Mouse (Mus musculus) spleen, adult 10 weeks (tissue): ENCODE data around the gene Bcl7c. TPM values are rescaled to one million over a fixed set of nuclear protein-coding genes. Genes with fewer than 3 reads are reported as not detected.

ENCODE experiments used
- polyA plus RNA-seq: library from polyadenylated mRNA; stranded (reverse); fragments of 350-450 nt; fragmentation: Illumina TruSeq; extraction: RNeasy Lipid Tissue Mini Kit (QIAGEN cat#74804); gene quantifications from one replicate; pipeline ENCODE4 v1.2.3, GENCODE M21; 2015; ENCODE audit warnings: low replicate concordance; ENCODE audit not compliant: insufficient read depth

The Bcl7c gene
- 8.0 TPM for polyA plus RNA-seq

GRCm38 (mm10) chr7:127708207-127709078 lies at the start of gene Bcl7c:
Gene Bcl7c (minus strand): TSS chr7:127708933.

GRCm38 (mm10) chr7:127744366-127745045 lies 35.8 kb upstream of the Bcl7c start, which contains the start of gene Fbxl19:
Gene Fbxl19 (plus strand): TSS chr7:127744543.

GRCm38 (mm10) chr7:127732066-127732465 lies 23.3 kb upstream of the Bcl7c start, which contains the start of gene Ctf2:
Gene Ctf2 (minus strand): TSS chr7:127732166.

GRCm38 (mm10) chr7:127712461-127713385 lies 4.0 kb upstream of the Bcl7c start, which contains the start of gene Ctf1:
Gene Ctf1 (plus strand): TSS chr7:127712736.

GRCm38 (mm10) chr7:127614891-127615843 lies 93.6 kb downstream of the Bcl7c start, which contains the start of gene Zfp629:
Gene Zfp629 (minus strand): TSS chr7:127615797.

Other genes starting within 250 kb of the Bcl7c start
- 76.8 TPM for gene Prr14, start 249.3 kb downstream of the Bcl7c start, polyA plus RNA-seq
- gene Fbrs, start 229.7 kb downstream of the Bcl7c start, polyA plus RNA-seq = 86.5 TPM
- 41.1 TPM for gene Srcap, start 196.9 kb downstream of the Bcl7c start, polyA plus RNA-seq
- gene Gm42715, start 189.3 kb downstream of the Bcl7c start, polyA plus RNA-seq = 25.3 TPM
- not detected for gene Tmem265, start 147.5 kb downstream of the Bcl7c start, polyA plus RNA-seq
- 103 TPM for gene Phkg2, start 135.6 kb downstream of the Bcl7c start, polyA plus RNA-seq
- 1.8 TPM for gene Ccdc189, start 120.3 kb downstream of the Bcl7c start, polyA plus RNA-seq
- 30.1 TPM for gene Rnf40, start 120.2 kb downstream of the Bcl7c start, polyA plus RNA-seq
- 6.0 TPM for gene Zfp629, start 93.1 kb downstream of the Bcl7c start, polyA plus RNA-seq
- gene Ctf1, start 3.8 kb upstream of the Bcl7c start, polyA plus RNA-seq = not detected
- not detected for gene Ctf2, start 23.2 kb upstream of the Bcl7c start, polyA plus RNA-seq
- gene Fbxl19, start 35.6 kb upstream of the Bcl7c start, polyA plus RNA-seq = 6.2 TPM
- gene Orai3, start 60.9 kb upstream of the Bcl7c start, polyA plus RNA-seq = 32.6 TPM
- gene Setd1a, start 67.7 kb upstream of the Bcl7c start, polyA plus RNA-seq = 28.5 TPM
- gene Gm49388, start 76.7 kb upstream of the Bcl7c start, polyA plus RNA-seq = not detected
- 14.7 TPM for gene Hsd3b7, start 91.7 kb upstream of the Bcl7c start, polyA plus RNA-seq
- 96.9 TPM for gene Stx4a, start 115.4 kb upstream of the Bcl7c start, polyA plus RNA-seq
- gene Stx1b, start 115.6 kb upstream of the Bcl7c start, polyA plus RNA-seq = 1.5 TPM
- gene Zfp646, start 167.3 kb upstream of the Bcl7c start, polyA plus RNA-seq = 37.8 TPM
- gene Zfp668, start 167.9 kb upstream of the Bcl7c start, polyA plus RNA-seq = 4.0 TPM
- 0.25 TPM for gene Prss53, start 182.0 kb upstream of the Bcl7c start, polyA plus RNA-seq
- gene Gm21974, start 186.5 kb upstream of the Bcl7c start, polyA plus RNA-seq = not detected
- 52.3 TPM for gene Vkorc1, start 186.7 kb upstream of the Bcl7c start, polyA plus RNA-seq
- gene Bckdk, start 195.1 kb upstream of the Bcl7c start, polyA plus RNA-seq = 16.3 TPM
- gene Kat8, start 203.6 kb upstream of the Bcl7c start, polyA plus RNA-seq = 55.2 TPM
- gene Prss8, start 221.2 kb upstream of the Bcl7c start, polyA plus RNA-seq = not detected
- 1.6 TPM for gene Prss36, start 237.8 kb upstream of the Bcl7c start, polyA plus RNA-seq